Mouse (Mus musculus) kidney, adult 2 months (tissue): ENCODE results near the gene Cyth4. TPM values are rescaled to one million over a fixed set of nuclear protein-coding genes. Genes with fewer than 3 reads are reported as not detected.

ENCODE experiments used
- DNase-seq: peaks from one replicate; pipeline ENCODE4 v3.0.0; 2021
- H3K27ac ChIP-seq: fragments of 200-500 bp; 2 replicates; pipeline ENCODE4 v1.5.1; 2012; ENCODE audit warnings: low read depth, low read length, control low read depth, inconsistent platforms; ENCODE audit not compliant: insufficient read depth
- H3K27me3 ChIP-seq: fragments of 200-500 bp; replicated peaks from 2 replicates; pipeline ENCODE4 v1.6.1; 2012; ENCODE audit warnings: mild to moderate bottlenecking, moderate library complexity, low read length, inconsistent platforms; ENCODE audit not compliant: control insufficient read depth, insufficient read depth
- H3K36me3 ChIP-seq: fragments of 200-500 bp; 2 replicates; pipeline ENCODE4 v1.6.1; 2012; ENCODE audit warnings: mild to moderate bottlenecking, moderate library complexity, low read length, inconsistent platforms; ENCODE audit not compliant: control insufficient read depth, insufficient read depth
- H3K4me1 ChIP-seq: fragments of 200-500 bp; 2 replicates; pipeline ENCODE4 v1.6.1; 2011; ENCODE audit warnings: low read length; ENCODE audit not compliant: control insufficient read depth, insufficient read depth
- H3K4me3 ChIP-seq: fragments of 200-500 bp; 2 replicates; pipeline ENCODE4 v1.5.1; 2011; ENCODE audit warnings: mild to moderate bottlenecking, low read depth, low read length, control low read depth; ENCODE audit not compliant: insufficient read depth
- CTCF ChIP-seq: fragments of 200-500 bp; conservative IDR thresholded peaks from 2 replicates; pipeline ENCODE4 v1.5.1; 2011; ENCODE audit warnings: low read depth, mild to moderate bottlenecking, control low read depth, low read length, moderate library complexity, mixed read lengths; ENCODE audit not compliant: insufficient read depth, insufficient read length
- POLR2A ChIP-seq: fragments of 200-500 bp; IDR thresholded peaks from one replicate; pipeline ENCODE4 v1.6.1; 2011; ENCODE audit warnings: low read depth, low read length, control low read depth
- WGBS: fragments of 180-500 bp; shearing (Covaris S2); methylation state at CpG from one replicate; pipeline ENCODE4 v1.1.7; 2018; 5-methylcytosine and 5-hydroxymethylcytosine counted together
- polyA plus RNA-seq: library from polyadenylated mRNA; depleted of rRNA; stranded (reverse); fragments of >200 nt; gene quantifications from 2 replicates; pipeline ENCODE4 v1.2.3, GENCODE M21; 2012; rRNA removed

Gene Cyth4
- 10.6 and 12.1 TPM in 2 replicates for polyA plus RNA-seq

- TF ChIP-seq CTCF: no peak
- no peak for TF ChIP-seq POLR2A
- H3K27ac ChIP-seq: peak within 1 kb of the TSS; percentile 26; the same call in 1 of the 2 replicates
- peak; percentile 62 for DNase-seq
- no peaks in the 10 kb centered on the region for H3K4me1 ChIP-seq
- H3K27me3 ChIP-seq: no peaks in the 10 kb centered on the region
- peak within 1 kb of the TSS; percentile 31; the same call in 1 of the 2 replicates for H3K4me3 ChIP-seq
- H3K36me3 ChIP-seq: no peaks in the 10 kb centered on the region
- 68% methylated on average over 7 of the region's 7 CpGs for WGBS
Observed at GRCm38 (mm10) chr15:78596914-78597313, at the start of gene Cyth4. Gene Cyth4 (plus strand): TSS chr15:78597047.

GRCm38 (mm10) chr15:78547415-78548335, 49.2 kb upstream of the Cyth4 start:
- Histone ChIP-seq H3K27ac (no peak overlapping the region), H3K27me3 (no peaks in the 10 kb centered on the region), H3K4me3 (no peak overlapping the region), H3K36me3 (no peaks in the 10 kb centered on the region), H3K4me1 (peaks cover 6% of the 10 kb centered on the region; the same call in 1 of the 2 replicates)
- TF ChIP-seq POLR2A (no peak), CTCF (peak; percentile 66)
- peak; percentile 91 for DNase-seq
- WGBS: 24% methylated on average over 5 of the region's 5 CpGs

- Histone ChIP-seq H3K27me3 (no peaks in the 10 kb centered on the region), H3K27ac (no peak overlapping the region), H3K36me3 (no peaks in the 10 kb centered on the region), H3K4me3 (no peak overlapping the region), H3K4me1 (peaks cover 6% of the 10 kb centered on the region; the same call in 1 of the 2 replicates)
- no peak for DNase-seq
- 41% methylated on average over 3 of the region's 3 CpGs for WGBS
- TF ChIP-seq POLR2A: no peak
- TF ChIP-seq CTCF: no peak
Observed at GRCm38 (mm10) chr15:78548336-78548665, 48.5 kb upstream of the Cyth4 start.

- TF ChIP-seq POLR2A: no peak
- TF ChIP-seq CTCF: no peak
- no peak for DNase-seq
- H3K27me3 ChIP-seq: no peaks in the 10 kb centered on the region
- no peaks in the 10 kb centered on the region for H3K36me3 ChIP-seq
- no peak overlapping the region for H3K27ac ChIP-seq
- no peak overlapping the region for H3K4me3 ChIP-seq
- WGBS: 61% methylated on average over 8 of the region's 8 CpGs
- peaks cover 6% of the 10 kb centered on the region; the same call in 1 of the 2 replicates for H3K4me1 ChIP-seq
Observed at GRCm38 (mm10) chr15:78548711-78549110, 48.1 kb upstream of the Cyth4 start.

DNA sequence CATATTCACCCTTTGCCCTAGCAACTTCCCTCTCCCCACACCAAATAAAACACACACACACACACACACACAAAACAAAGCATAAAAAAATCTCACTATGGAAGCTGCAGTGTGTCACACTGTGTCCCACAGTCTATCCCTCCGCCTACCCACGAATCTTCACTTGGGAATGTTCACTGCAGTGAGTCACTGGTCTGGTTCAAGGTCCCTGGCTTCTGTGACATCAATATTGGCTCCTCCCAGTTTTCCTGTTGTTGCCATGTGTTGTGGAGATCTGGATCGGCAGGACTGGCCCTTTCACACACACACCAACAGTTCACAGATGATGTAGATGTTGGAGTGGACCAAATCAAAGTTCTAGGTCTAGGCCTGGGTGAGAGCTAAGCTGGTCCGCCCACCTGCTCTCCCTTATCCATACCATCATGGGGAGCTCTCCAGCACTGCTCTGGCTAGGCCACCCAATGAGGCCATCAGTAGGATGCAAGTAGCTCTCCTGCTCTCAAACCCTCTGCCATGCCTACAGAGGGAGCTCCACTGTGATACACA, 47.6 kb upstream of the Cyth4 start:
- whole genome bisulfite sequencing: 69% methylated on average over 4 of the region's 4 CpGs
- Histone ChIP-seq H3K4me3 (no peak overlapping the region), H3K4me1 (peaks cover 6% of the 10 kb centered on the region; the same call in 1 of the 2 replicates), H3K36me3 (no peaks in the 10 kb centered on the region), H3K27ac (no peak overlapping the region), H3K27me3 (no peaks in the 10 kb centered on the region)
- TF ChIP-seq POLR2A: no peak
- TF ChIP-seq CTCF: no peak
- DNase-seq: no peak

DNA sequence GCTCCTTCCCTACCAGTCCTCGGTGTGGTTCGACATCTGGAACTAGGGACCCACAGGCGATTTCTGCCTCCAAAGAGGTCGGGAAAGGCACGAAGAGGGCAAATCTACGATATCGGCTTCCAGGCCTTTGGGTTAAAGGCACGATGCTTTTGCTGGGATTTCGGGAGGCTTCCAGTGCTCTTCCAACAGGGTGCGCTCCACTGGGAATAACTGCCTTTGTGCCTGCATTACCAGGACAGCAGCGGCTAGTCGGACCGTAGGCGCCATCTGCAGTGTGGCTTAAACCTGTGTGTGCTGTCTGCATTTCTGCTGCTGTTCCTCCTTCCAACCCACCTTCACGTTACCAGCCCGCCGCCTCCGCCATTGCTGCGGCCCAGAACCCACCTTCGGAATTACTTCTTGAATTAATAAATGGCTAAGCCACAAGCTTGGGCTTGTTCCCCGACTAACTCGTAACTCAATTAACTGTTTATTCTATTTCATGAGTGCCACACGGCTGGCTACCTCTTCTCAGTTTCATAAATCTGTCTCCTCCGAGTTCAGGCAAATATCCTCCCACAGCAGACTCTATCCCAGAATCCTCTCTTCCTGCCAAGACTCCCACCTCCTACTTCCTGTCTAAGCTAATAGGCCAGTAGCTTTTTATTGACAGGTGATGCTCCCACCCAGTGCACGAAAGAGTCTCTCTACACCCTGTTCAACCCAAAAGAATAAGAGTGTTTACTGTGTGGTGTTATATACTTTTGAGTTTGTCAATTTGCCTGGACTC, 42.1 kb upstream of the Cyth4 start:
- 58% methylated on average over 25 of the region's 25 CpGs for WGBS
- H3K4me3 ChIP-seq: peak overlapping the region; percentile 54
- no peaks in the 10 kb centered on the region for H3K36me3 ChIP-seq
- H3K27me3 ChIP-seq: no peaks in the 10 kb centered on the region
- no peak overlapping the region for H3K27ac ChIP-seq
- TF ChIP-seq CTCF (no peak), POLR2A (no peak)
- no peaks in the 10 kb centered on the region for H3K4me1 ChIP-seq
- DNase-seq: peak; percentile 43
